Mouse (Mus musculus) Patski (cell line): ENCODE data around the gene Syt3. TPM values are rescaled to one million over a fixed set of nuclear protein-coding genes. Genes with fewer than 3 reads are reported as not detected.

ENCODE experiments used
- ATAC-seq: fragments of 100-300 bp; one replicate; pipeline ENCODE4 v1.8.0; 2021
- CTCF ChIA-PET: fragments of 350-600 bp; sonication (Branson Sonifier 250); formaldehyde crosslinking; loops from one replicate; lab custom pipeline; 2022; ENCODE audit warnings: inconsistent platforms; lab: Charles Lee
- POLR2A ChIA-PET: fragments of 350-600 bp; sonication (Branson Sonifier 250); formaldehyde crosslinking; loops from one replicate; lab custom pipeline; 2022; ENCODE audit warnings: antibody characterized with exemption, inconsistent platforms; lab: Charles Lee
- DNase-seq: peaks from one replicate; pipeline ENCODE4 v3.0.0-alpha.2; 2011; ENCODE audit warnings: low read depth, low spot score
- H3K27me3 ChIP-seq: fragments of 371-371 bp; one replicate; pipeline ENCODE4 v1.5.1; 2021
- CTCF ChIP-seq: fragments of 100-300 bp; IDR thresholded peaks from one replicate; pipeline ENCODE4 v1.5.1; 2021
- in situ Hi-C: fragments of 300-500 bp; cut with MboI; formaldehyde crosslinking; loops from 3 replicates; pipeline ENCODE4 v1.11.1; 2018; ENCODE audit warnings: low pct_unique_long_range_greater_than_20kb, mixed read lengths
- polyA plus RNA-seq: library from polyadenylated mRNA; unstranded; gene quantifications from one replicate; pipeline ENCODE4 v1.2.3, GENCODE M21; 2021

The Syt3 gene
- polyA plus RNA-seq, 1 experiment from 2014 or later = 6.4 TPM

- DNase-seq = no peak
- peaks cover 62% of the 10 kb centered on the region for H3K27me3 ChIP-seq
- POLR2A ChIA-PET = interaction anchor here (0.6 kb wide), 1 partner anchor 14 kb away, joined by 3 read pairs; no protein-coding TSS in a partner anchor
- in situ Hi-C loops = loop anchor here (10.0 kb wide), 1 partner anchor 52 kb away; the partner anchor contains the start of gene Clec11a
- TF ChIP-seq CTCF = no peak
- ATAC-seq = no peak
- CTCF ChIA-PET = no interaction called here
Observed at GRCm38 (mm10) chr7:44356590-44357481, 27.1 kb upstream of the Syt3 start.

- ChIA-PET CTCF (no interaction called here), POLR2A (interaction anchor here (0.6 kb wide), 1 partner anchor 15 kb away, joined by 3 read pairs; no protein-coding TSS in a partner anchor)
- no peak for DNase-seq
- no peak for TF ChIP-seq CTCF
- in situ Hi-C loops = loop anchor here (10.0 kb wide), 1 partner anchor 53 kb away; the partner anchor contains the start of gene Clec11a
- ATAC-seq = no peak
- H3K27me3 ChIP-seq = peaks cover 55% of the 10 kb centered on the region
Observed at GRCm38 (mm10) chr7:44357531-44357930, 26.4 kb upstream of the Syt3 start.

GRCm38 (mm10) chr7:44358012-44358411 is 25.9 kb upstream of the Syt3 start:
- DNase-seq (no peak), ATAC-seq (no peak)
- in situ Hi-C loops = loop anchor here (10.0 kb wide), 1 partner anchor 53 kb away; the partner anchor contains the start of gene Clec11a
- ChIA-PET CTCF (no interaction called here), POLR2A (no interaction called here)
- H3K27me3 ChIP-seq = peaks cover 51% of the 10 kb centered on the region
- TF ChIP-seq CTCF = no peak

- in situ Hi-C loops = loop anchor here (10.0 kb wide), 1 partner anchor 54 kb away; the partner anchor contains the start of gene Clec11a
- TF ChIP-seq CTCF = no peak
Observed at GRCm38 (mm10) chr7:44358886-44359654, 24.8 kb upstream of the Syt3 start.

GRCm38 (mm10) chr7:44359908-44360672 is 23.8 kb upstream of the Syt3 start:
- CTCF ChIA-PET = no interaction called here
- in situ Hi-C loops = loop anchor here (10.0 kb wide), 1 partner anchor 55 kb away; the partner anchor contains the start of gene Clec11a
- TF ChIP-seq CTCF = no peak
- peak; percentile 68 for ATAC-seq
- POLR2A ChIA-PET = interaction anchor here (0.6 to 1.2 kb wide), 2 partner anchors 23 to 88 kb away, joined by 4 read pairs; no protein-coding TSS in a partner anchor
- H3K27me3 ChIP-seq = peaks cover 30% of the 10 kb centered on the region
- DNase-seq = peak; percentile 42

More at GRCm38 (mm10) chr7:44358886-44359654, 24.8 kb upstream of the Syt3 start:
- ATAC-seq = no peak
- POLR2A ChIA-PET = interaction anchor here (1.2 kb wide), 1 partner anchor 24 kb away, joined by 4 read pairs; no protein-coding TSS in a partner anchor
- DNase-seq = no peak
- CTCF ChIA-PET = no interaction called here
- H3K27me3 ChIP-seq = peaks cover 40% of the 10 kb centered on the region

GRCm38 (mm10) chr7:44360792-44361301 is 23.1 kb upstream of the Syt3 start:
- no peak for ATAC-seq
- in situ Hi-C loops = no loop called here
- CTCF ChIA-PET = no interaction called here

GRCm38 (mm10) chr7:44372678-44373077 is 11.2 kb upstream of the Syt3 start:
- ChIA-PET POLR2A (no interaction called here), CTCF (interaction anchor here (1.7 kb wide), 1 partner anchor 10 kb away, joined by 5 read pairs; no protein-coding TSS in a partner anchor)
- ATAC-seq (no peak), DNase-seq (no peak)
- H3K27me3 ChIP-seq = no peaks in the 10 kb centered on the region
- TF ChIP-seq CTCF = no peak
- in situ Hi-C loops = no loop called here

More at GRCm38 (mm10) chr7:44360792-44361301, 23.1 kb upstream of the Syt3 start:
- POLR2A ChIA-PET = no interaction called here
- H3K27me3 ChIP-seq = peaks cover 22% of the 10 kb centered on the region
- DNase-seq = no peak
- TF ChIP-seq CTCF = no peak

- no peak for DNase-seq
- POLR2A ChIA-PET = no interaction called here
- CTCF ChIA-PET = interaction anchor here (1.7 kb wide), 1 partner anchor 11 kb away, joined by 5 read pairs; no protein-coding TSS in a partner anchor
- H3K27me3 ChIP-seq = no peaks in the 10 kb centered on the region
- in situ Hi-C loops = no loop called here
- ATAC-seq = no peak
- no peak for TF ChIP-seq CTCF
Observed at GRCm38 (mm10) chr7:44373460-44373859, 10.4 kb upstream of the Syt3 start.

GRCm38 (mm10) chr7:44373889-44374652 is 9.8 kb upstream of the Syt3 start:
- ATAC-seq (peak; percentile 93), DNase-seq (peak; percentile 81)
- in situ Hi-C loops = no loop called here
- no peak for TF ChIP-seq CTCF
- ChIA-PET CTCF (interaction anchor here (1.7 kb wide), 1 partner anchor 12 kb away, joined by 5 read pairs; no protein-coding TSS in a partner anchor), POLR2A (interaction anchor here (0.6 kb wide), 1 partner anchor 120 kb away, joined by 5 read pairs; no protein-coding TSS in a partner anchor)
- no peaks in the 10 kb centered on the region for H3K27me3 ChIP-seq
